Mouse (Mus musculus) liver, adult 2 months (tissue): ENCODE data around the gene G0s2.
"Not testable (repeated sequence)": the region's sequence is repeated elsewhere in the genome, so short reads cannot be mapped to it uniquely, and the experiment has no call there.

Source experiments
- CTCF ChIP-seq: fragments of 200-500 bp; IDR thresholded peaks from 2 replicates; pipeline ENCODE4 v1.5.1; 2011; ENCODE audit warnings: low read depth, low read length, control low read depth
- POLR2A ChIP-seq: fragments of 200-500 bp; IDR thresholded peaks from 2 replicates; pipeline ENCODE4 v1.6.1; 2011; ENCODE audit warnings: low read length, control low read depth; ENCODE audit not compliant: insufficient read depth; ENCODE audit errors: extremely low read depth

DNA sequence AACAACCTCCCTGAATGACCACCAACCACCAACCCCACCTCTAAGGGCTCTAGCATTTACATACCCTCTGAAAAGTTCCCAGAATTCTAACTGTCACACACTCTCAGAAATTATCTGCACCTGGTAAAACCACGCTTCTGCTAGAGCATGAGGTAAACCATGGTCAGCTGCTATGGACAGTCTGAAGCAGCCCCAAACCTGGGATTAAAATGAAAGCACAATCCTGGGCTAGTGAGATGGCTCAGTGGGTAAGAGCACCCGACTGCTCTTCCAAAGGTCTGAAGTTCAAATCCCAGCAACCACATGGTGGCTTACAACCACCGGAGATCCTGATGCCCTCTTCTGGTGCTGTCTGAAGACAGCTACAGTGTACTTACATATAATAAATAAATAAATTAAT, 19.1 kb downstream of the G0s2 start:
- TF ChIP-seq CTCF, POLR2A: not testable (repeated sequence)
